Mouse (Mus musculus): ENCODE data around the gene Nt5c3.

- no peak for TF ChIP-seq CTCF (IDR thresholded peaks at IDR 0.05 in 2 of 3, conservative IDR thresholded peaks at IDR 0.05 in 1 of 3; ENCODE audit: control insufficient read depth in 1 of 3, insufficient read depth in 1 of 3, low read depth in 2 of 3, low read length in 3 of 3, poor library complexity in 1 of 3, severe bottlenecking in 1 of 3)
- TF ChIP-seq TCF12 (IDR thresholded peaks at IDR 0.05; ENCODE audit: low read depth, low read length): peak; percentile 88
- TF ChIP-seq MYC (IDR thresholded peaks at IDR 0.05; ENCODE audit: low read depth, low read length): peak; percentile 58; the same call in 1 of the 2 replicates
- no peak for TF ChIP-seq RAD21 (IDR thresholded peaks at IDR 0.05; ENCODE audit: low read depth, low read length)
- no peak for TF ChIP-seq POLR2AphosphoS5 (IDR thresholded peaks at IDR 0.05; ENCODE audit: borderline replicate concordance, low read depth, low read length)
- TF ChIP-seq MXI1 (IDR thresholded peaks at IDR 0.05; ENCODE audit: low read depth, low read length): peak; percentile 55; the same call in 1 of the 2 replicates
Measured at GRCm38 (mm10) chr6:56917578-56918368, 6.0 kb downstream of the Nt5c3 start.

All from MEL (cell line).